Mouse (Mus musculus): ENCODE data around the gene H2-T22. TPM values are rescaled to one million over a fixed set of nuclear protein-coding genes. Genes with fewer than 3 reads are reported as not detected.
"Not testable (repeated sequence)": the region's sequence is repeated elsewhere in the genome, so short reads cannot be mapped to it uniquely, and the experiment has no call there.

The H2-T22 gene
- total RNA-seq, 2 experiments from 2014 or later = 22.1 to 22.9 TPM

GRCm38 (mm10) chr17:36030703-36031582 is 11.6 kb downstream of the H2-T22 start:
- not testable (repeated sequence) for DNase-seq (ENCODE audit: low spot score in 2 of 2)

DNA sequence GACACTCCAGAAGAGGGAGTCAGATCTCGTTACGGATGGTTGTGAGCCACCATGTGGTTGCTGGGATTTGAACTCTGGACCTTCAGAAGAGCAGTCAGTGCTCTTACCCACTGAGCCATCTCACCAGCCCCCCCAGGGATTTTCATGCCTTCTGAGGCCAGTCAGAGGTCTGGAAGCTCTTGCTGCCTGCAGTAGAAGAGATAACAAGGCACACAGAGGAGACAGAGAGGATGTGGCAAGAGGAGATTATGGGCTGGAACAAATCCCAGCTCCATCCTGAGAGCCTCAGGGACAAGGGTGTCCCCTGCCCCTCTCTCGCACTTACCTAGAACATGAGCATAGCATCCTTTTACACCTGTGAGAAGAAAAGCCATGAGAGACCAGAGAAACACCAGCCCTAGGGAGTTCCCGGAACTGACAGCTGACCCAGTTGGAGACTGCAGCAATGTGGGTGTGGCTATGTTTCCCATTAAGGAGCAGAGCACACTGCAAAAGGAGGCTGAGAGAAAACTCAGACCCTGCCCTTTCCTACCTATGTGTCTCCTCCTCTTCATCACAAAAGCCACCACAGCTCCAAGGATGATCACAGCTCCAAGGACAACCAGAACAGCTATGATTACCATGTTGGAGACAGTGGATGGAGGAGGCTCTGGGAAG is 12.4 kb downstream of the H2-T22 start:
- not testable (repeated sequence) for DNase-seq (ENCODE audit: low spot score in 2 of 2)

GRCm38 (mm10) chr17:36028879-36029619 is 13.5 kb downstream of the H2-T22 start:
- no peak for DNase-seq (ENCODE audit: low spot score in 2 of 2)

DNA sequence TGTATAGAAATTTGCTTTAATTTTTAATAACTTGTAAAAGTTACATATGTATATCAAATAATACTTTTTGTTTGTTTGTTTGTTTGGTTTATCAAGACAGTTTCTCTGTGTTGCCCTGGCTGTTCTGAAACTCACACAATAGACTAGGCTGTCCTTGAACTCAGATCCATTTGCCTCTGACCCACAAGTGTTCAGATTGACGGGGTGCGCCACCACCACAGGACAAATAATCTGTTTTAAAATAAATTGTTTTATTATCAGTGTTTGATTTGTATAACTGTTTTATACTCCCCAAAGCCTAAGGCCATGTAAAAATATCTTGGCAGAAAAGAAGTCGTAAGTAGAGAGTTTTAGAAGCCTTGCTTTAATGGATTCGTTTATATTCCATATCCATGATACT is 14.9 kb downstream of the H2-T22 start:
- no peak for DNase-seq (ENCODE audit: low spot score in 2 of 2)

GRCm38 (mm10) chr17:36025901-36026300 is 16.6 kb downstream of the H2-T22 start:
- DNase-seq (ENCODE audit: low spot score in 2 of 2) = no peak

DNA sequence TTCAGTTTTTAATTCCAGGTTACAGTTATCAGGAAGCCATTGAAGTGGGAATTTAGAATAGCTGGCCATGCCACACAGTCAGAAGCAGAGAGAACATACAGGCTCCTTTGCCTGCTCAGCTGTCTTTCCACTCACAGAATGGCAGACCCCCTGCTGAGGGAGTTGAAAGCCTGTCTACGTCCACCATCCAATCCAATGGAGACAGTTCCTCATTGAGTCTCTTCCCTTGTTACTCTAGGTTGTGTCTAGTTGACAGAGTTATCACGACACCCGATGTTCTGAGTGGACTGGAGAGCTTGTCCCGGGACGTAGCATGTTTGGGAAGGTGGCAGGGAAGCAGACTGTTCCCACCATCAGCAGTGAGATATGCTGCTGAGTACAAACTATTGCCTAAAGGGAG is 17.4 kb downstream of the H2-T22 start:
- DNase-seq (ENCODE audit: low spot score in 2 of 2) = no peak

GRCm38 (mm10) chr17:36023710-36024654 is 18.6 kb downstream of the H2-T22 start:
- no peak for DNase-seq (ENCODE audit: low spot score in 2 of 2)

- DNase-seq (ENCODE audit: low spot score in 2 of 2) = no peak
Observed at GRCm38 (mm10) chr17:36022922-36023321, 19.6 kb downstream of the H2-T22 start.

DNA sequence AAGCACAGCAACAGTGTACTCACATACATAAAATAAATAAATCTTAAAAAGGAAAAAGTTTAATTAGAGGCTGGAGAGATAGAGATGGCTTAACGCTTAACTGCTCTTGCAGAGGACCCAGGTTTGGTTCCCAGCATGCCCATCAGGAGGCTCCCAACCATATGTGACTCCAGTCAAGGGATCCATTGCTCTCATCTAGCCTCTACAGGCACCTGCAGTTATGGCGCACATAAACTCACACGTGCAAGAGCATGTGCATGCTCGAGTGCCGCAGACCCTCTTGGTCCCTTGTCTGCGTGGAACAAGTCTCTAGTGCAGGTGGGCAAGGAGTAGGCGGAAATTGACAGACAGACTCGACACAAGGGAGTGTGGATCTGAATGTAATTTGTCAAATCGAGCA is 20.4 kb downstream of the H2-T22 start:
- no peak for DNase-seq (ENCODE audit: low spot score in 2 of 2)

- DNase-seq (ENCODE audit: low spot score in 2 of 2) = no peak
Observed at GRCm38 (mm10) chr17:36021309-36021708, 21.2 kb downstream of the H2-T22 start.

GRCm38 (mm10) chr17:36020191-36021073 is 22.1 kb downstream of the H2-T22 start, which contains the start of gene H2-T24:
TSS of gene H2-T24 (minus strand) at chr17:36020560.
- DNase-seq (ENCODE audit: low spot score in 2 of 2) = peak in 1 of 2 experiments; percentile 53

DNA sequence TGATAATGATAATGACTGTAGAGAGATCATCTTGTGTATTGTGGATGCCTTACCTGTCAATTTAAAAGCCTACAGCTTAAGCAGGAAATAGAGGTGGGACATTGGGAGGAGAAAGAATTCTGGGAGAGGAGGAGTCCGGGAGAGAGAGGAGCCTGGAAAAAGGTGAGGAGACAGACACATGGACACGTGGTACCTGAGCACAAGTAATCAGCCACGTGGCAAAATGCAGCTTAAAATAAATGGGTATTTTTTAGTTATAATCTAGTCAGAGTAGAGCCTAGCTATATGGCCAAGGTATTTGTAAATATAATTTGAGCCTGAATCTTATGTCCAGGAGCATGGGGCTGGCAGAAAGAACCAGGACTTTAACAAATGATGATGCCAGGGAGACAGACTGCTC is 23.0 kb downstream of the H2-T22 start:
- DNase-seq (ENCODE audit: low spot score in 2 of 2) = no peak

GRCm38 (mm10) chr17:36018979-36019378 is 23.6 kb downstream of the H2-T22 start:
- DNase-seq (ENCODE audit: low spot score in 2 of 2) = no peak

DNA sequence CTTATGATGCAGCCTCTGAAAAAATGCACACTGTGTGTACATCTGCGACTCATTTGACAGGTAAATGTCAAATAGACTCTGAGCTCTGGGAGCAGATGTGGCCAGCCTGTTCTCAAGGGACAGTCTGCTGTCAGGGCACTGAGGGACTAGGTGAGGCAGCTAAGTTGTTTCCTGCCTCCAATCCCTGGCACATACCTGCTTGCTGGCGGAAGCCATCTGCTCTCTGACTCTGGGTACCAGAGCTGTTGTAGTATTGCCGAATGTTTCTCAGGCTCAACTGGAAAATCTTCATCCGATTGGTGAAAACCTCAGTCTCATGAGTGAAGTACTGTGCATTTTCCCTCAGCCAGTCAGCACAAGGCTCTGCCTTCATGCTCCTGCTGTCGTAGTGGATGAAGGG is 25.5 kb downstream of the H2-T22 start:
- no peak for DNase-seq (ENCODE audit: low spot score in 2 of 2)

DNA sequence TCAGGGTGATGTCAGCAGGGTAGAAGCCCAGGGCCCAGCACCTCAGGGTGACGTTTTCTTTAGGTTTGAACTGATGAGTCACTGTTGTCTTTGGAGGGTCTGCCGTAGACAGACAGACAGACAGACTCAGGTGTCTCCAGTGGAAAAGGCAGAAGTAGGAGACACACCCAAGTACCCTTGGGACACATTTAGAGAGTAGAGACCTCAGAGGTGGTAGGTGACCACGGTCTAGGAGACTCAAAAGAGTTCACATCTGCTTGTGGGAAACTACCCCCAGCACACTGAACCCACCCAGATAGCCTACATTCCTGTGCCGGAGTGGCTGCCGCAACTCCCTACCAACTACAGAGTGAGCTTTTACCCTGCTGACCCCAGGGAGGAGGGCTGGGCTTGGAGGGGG is 27.6 kb downstream of the H2-T22 start:
- DNase-seq (ENCODE audit: low spot score in 2 of 2) = no peak

DNA sequence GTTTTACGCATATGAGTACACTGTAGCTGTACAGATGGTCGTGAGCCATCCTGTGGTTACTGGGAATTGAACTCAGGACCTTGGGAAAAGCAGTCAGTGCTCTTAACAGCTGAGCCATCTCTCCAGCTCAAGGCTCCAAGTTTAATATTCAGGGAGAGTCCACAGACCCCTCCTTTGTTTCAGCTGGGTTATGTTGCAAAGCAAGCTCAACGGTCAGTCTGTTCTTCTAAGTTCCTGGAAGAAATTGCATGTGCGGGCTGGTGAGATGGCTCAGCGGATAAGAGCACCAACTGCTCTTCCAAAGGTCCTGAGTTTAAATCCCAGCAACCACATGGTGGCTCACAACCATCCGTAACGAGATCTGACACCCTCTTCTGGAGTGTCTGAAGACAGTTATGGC is 38.1 kb downstream of the H2-T22 start:
- not testable (repeated sequence) for DNase-seq (ENCODE audit: low spot score in 2 of 2)

- no peak for DNase-seq (ENCODE audit: low spot score in 2 of 2)
Observed at GRCm38 (mm10) chr17:36003331-36003730, 39.2 kb downstream of the H2-T22 start.

DNA sequence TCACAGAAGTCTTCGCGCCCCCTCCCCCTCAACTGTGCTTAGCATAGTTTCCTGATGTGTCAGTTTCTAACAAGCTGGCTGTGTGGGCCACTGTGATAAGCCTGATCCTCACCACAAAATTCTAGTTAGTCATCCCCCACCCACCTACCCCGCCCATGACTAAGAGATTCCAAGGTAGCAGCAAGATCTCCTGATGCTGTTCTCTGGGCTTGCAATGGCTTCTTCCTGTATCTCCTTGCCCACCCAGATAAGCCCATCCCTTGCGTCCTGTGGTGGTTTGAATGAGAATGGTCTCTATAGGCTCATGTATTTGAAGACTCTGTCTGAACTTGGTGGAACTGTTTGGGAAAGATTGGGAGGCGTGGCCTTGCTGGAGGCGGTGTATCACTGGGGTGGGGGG is 40.6 kb downstream of the H2-T22 start:
- no peak for DNase-seq (ENCODE audit: low spot score in 2 of 2)

GRCm38 (mm10) chr17:36001121-36001897 is 41.2 kb downstream of the H2-T22 start:
- DNase-seq (ENCODE audit: low spot score in 2 of 2) = no peak
